Mouse (Mus musculus): ENCODE results near the gene Sec24a. TPM values are rescaled to one million over a fixed set of nuclear protein-coding genes. Genes with fewer than 3 reads are reported as not detected.
"Not testable (repeated sequence)": the region's sequence is repeated elsewhere in the genome, so short reads cannot be mapped to it uniquely, and the experiment has no call there.

The Sec24a gene
- polyA plus RNA-seq, 1 experiment from 2014 or later, result 11.4 TPM

- DNase-seq (ENCODE audit: low spot score), result no peak
- no peaks in the 10 kb centered on the region for H3K27me3 ChIP-seq (ENCODE audit: control insufficient read depth, insufficient read depth, low read length)
- H3K9ac ChIP-seq (ENCODE audit: low read length), result no peak overlapping the region
- no peak overlapping the region for H3K4me3 ChIP-seq (ENCODE audit: low read depth, low read length)
- WGBS, result 73% methylated on average over 8 of the region's 8 CpGs
- no peaks in the 10 kb centered on the region for H3K36me3 ChIP-seq (ENCODE audit: control insufficient read depth, insufficient read depth, low read length)
- H3K9me3 ChIP-seq (ENCODE audit: control insufficient read depth, low read length), result no peaks in the 10 kb centered on the region
- H3K4me2 ChIP-seq (ENCODE audit: low read depth, severe bottlenecking), result no peak overlapping the region
- H3K27ac ChIP-seq (replicated peaks; ENCODE audit: low read depth, low read length), result no peak overlapping the region
- H3K4me1 ChIP-seq (ENCODE audit: control insufficient read depth, insufficient read depth, low read length), result peaks cover 5% of the 10 kb centered on the region; the same call in 1 of the 2 replicates
- ATAC-seq (ENCODE audit: insufficient number of reproducible peaks, low FRiP score, low TSS enrichment, low read depth), result no peak
These were observed 4.3 kb upstream of the Sec24a start for GRCm38 (mm10) chr11:51767579-51768220.

- no peak for ATAC-seq (ENCODE audit: insufficient number of reproducible peaks, low FRiP score, low TSS enrichment, low read depth)
- H3K9ac ChIP-seq (ENCODE audit: low read length), result no peak overlapping the region
- H3K4me2 ChIP-seq (ENCODE audit: low read depth, severe bottlenecking), result no peak overlapping the region; the same call in 1 of the 2 replicates
- H3K4me3 ChIP-seq (ENCODE audit: low read depth, low read length), result peak overlapping the region; percentile 5; the same call in 1 of the 2 replicates
- H3K4me1 ChIP-seq (ENCODE audit: control insufficient read depth, insufficient read depth, low read length), result peaks cover 5% of the 10 kb centered on the region; the same call in 1 of the 2 replicates
- WGBS, result 88% methylated on average over 4 of the region's 4 CpGs
- H3K36me3 ChIP-seq (ENCODE audit: control insufficient read depth, insufficient read depth, low read length), result no peaks in the 10 kb centered on the region
- no peaks in the 10 kb centered on the region for H3K9me3 ChIP-seq (ENCODE audit: control insufficient read depth, low read length)
- no peaks in the 10 kb centered on the region for H3K27me3 ChIP-seq (ENCODE audit: control insufficient read depth, insufficient read depth, low read length)
- H3K27ac ChIP-seq (replicated peaks; ENCODE audit: low read depth, low read length), result no peak overlapping the region
- DNase-seq (ENCODE audit: low spot score), result no peak
These were observed 1.4 kb upstream of the Sec24a start for GRCm38 (mm10) chr11:51764816-51765215.

- no peak for ATAC-seq (ENCODE audit: insufficient number of reproducible peaks, low FRiP score, low TSS enrichment, low read depth)
- Histone ChIP-seq H3K9ac (ENCODE audit: low read length) (peak overlapping the region; percentile 82), H3K9me3 (ENCODE audit: control insufficient read depth, low read length) (no peaks in the 10 kb centered on the region), H3K27me3 (ENCODE audit: control insufficient read depth, insufficient read depth, low read length) (no peaks in the 10 kb centered on the region), H3K4me2 (ENCODE audit: low read depth, severe bottlenecking) (peak overlapping the region; percentile 82), H3K4me1 (ENCODE audit: control insufficient read depth, insufficient read depth, low read length) (peaks cover 5% of the 10 kb centered on the region; the same call in 1 of the 2 replicates), H3K4me3 (ENCODE audit: low read depth, low read length) (peak overlapping the region; percentile 98), H3K27ac (replicated peaks; ENCODE audit: low read depth, low read length) (no peak overlapping the region), H3K36me3 (ENCODE audit: control insufficient read depth, insufficient read depth, low read length) (no peaks in the 10 kb centered on the region)
- DNase-seq (ENCODE audit: low spot score), result no peak
- 8% methylated on average over 13 of the region's 13 CpGs for WGBS
These were observed 521 bp upstream of the Sec24a start for GRCm38 (mm10) chr11:51763955-51764354.

DNA sequence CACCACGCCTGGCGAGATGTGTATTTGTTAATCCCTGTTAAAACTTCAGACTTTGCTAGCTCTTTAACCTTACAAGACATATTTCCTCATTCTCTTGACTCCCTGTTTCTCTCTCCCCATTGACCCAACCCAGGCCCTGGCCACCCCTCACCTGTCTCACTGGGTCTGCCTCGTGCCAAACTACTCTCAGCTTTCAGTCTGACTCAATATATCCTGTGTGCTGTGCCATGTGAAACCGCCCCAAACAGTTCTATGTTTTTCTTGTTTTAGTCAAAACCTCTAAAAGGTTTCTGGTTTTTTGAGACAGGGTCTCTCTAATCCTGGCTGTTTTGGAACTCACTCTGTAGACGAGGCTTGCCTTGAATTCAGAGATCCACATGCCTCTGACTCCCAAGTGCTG, 2.2 kb downstream of the Sec24a start:
- no peaks in the 10 kb centered on the region for H3K27me3 ChIP-seq (ENCODE audit: control insufficient read depth, insufficient read depth, low read length)
- no peak for DNase-seq (ENCODE audit: low spot score)
- H3K9me3 ChIP-seq (ENCODE audit: control insufficient read depth, low read length), result no peaks in the 10 kb centered on the region
- 74% methylated on average over 5 of the region's 5 CpGs for WGBS
- no peak overlapping the region for H3K27ac ChIP-seq (replicated peaks; ENCODE audit: low read depth, low read length)
- H3K4me1 ChIP-seq (ENCODE audit: control insufficient read depth, insufficient read depth, low read length), result peaks cover 5% of the 10 kb centered on the region; the same call in 1 of the 2 replicates
- no peak overlapping the region for H3K4me3 ChIP-seq (ENCODE audit: low read depth, low read length)
- H3K9ac ChIP-seq (ENCODE audit: low read length), result no peak overlapping the region
- no peak for ATAC-seq (ENCODE audit: insufficient number of reproducible peaks, low FRiP score, low TSS enrichment, low read depth)
- H3K36me3 ChIP-seq (ENCODE audit: control insufficient read depth, insufficient read depth, low read length), result no peaks in the 10 kb centered on the region
- H3K4me2 ChIP-seq (ENCODE audit: low read depth, severe bottlenecking), result no peak overlapping the region

DNA sequence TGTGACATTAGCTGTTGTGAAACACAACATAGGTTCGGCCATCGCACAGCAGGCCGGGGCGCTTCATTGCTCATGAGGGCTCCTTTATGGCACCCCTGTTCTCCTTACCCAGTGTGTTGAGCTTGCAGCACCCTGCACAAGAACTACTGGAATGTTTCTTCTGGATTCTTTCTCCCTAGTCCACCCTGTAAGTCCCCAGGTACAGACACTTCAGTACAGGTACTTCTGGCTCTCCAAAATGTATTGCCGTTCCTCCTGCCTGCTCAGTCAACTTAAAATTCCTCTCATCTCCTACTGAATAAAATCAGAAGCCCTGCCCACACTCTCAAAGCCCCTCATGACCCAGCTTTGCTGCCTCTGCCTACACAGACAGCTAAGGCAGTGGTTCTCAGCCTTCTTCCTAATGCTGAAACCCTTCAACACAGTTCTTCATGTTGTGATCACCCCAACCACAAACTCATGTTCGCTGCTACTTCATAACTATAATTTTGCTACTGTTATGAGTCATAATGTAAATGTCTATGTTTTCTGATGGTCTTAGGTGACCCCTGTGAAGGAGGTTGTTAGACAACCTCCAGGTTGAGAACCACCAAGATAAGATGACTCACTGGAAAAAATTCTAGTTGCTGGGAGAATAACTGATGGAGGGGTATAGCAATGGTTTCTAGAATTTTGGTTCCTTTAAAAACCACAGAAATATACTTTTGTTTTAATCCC, 3.3 kb downstream of the Sec24a start:
- Histone ChIP-seq H3K9me3 (ENCODE audit: control insufficient read depth, low read length) (no peaks in the 10 kb centered on the region), H3K4me3 (ENCODE audit: low read depth, low read length) (no peak overlapping the region), H3K27me3 (ENCODE audit: control insufficient read depth, insufficient read depth, low read length) (no peaks in the 10 kb centered on the region), H3K36me3 (ENCODE audit: control insufficient read depth, insufficient read depth, low read length) (no peaks in the 10 kb centered on the region), H3K9ac (ENCODE audit: low read length) (no peak overlapping the region), H3K4me1 (ENCODE audit: control insufficient read depth, insufficient read depth, low read length) (peaks cover 8% of the 10 kb centered on the region), H3K4me2 (ENCODE audit: low read depth, severe bottlenecking) (no peak overlapping the region), H3K27ac (replicated peaks; ENCODE audit: low read depth, low read length) (no peak overlapping the region)
- ATAC-seq (ENCODE audit: insufficient number of reproducible peaks, low FRiP score, low TSS enrichment, low read depth) (no peak), DNase-seq (ENCODE audit: low spot score) (no peak)
- 89% methylated on average over 6 of the region's 6 CpGs for WGBS

GRCm38 (mm10) chr11:51759251-51759650, 4.2 kb downstream of the Sec24a start:
- peaks cover 3% of the 10 kb centered on the region for H3K4me1 ChIP-seq (ENCODE audit: control insufficient read depth, insufficient read depth, low read length)
- H3K4me2 ChIP-seq (ENCODE audit: low read depth, severe bottlenecking), result no peak overlapping the region
- ATAC-seq (ENCODE audit: insufficient number of reproducible peaks, low FRiP score, low TSS enrichment, low read depth) (no peak), DNase-seq (ENCODE audit: low spot score) (no peak)
- no peaks in the 10 kb centered on the region for H3K36me3 ChIP-seq (ENCODE audit: control insufficient read depth, insufficient read depth, low read length)
- H3K9me3 ChIP-seq (ENCODE audit: control insufficient read depth, low read length), result no peaks in the 10 kb centered on the region
- 86% methylated on average over 2 of the region's 2 CpGs for WGBS
- no peak overlapping the region for H3K27ac ChIP-seq (replicated peaks; ENCODE audit: low read depth, low read length)
- no peak overlapping the region for H3K4me3 ChIP-seq (ENCODE audit: low read depth, low read length)
- no peak overlapping the region for H3K9ac ChIP-seq (ENCODE audit: low read length)
- H3K27me3 ChIP-seq (ENCODE audit: control insufficient read depth, insufficient read depth, low read length), result no peaks in the 10 kb centered on the region

DNA sequence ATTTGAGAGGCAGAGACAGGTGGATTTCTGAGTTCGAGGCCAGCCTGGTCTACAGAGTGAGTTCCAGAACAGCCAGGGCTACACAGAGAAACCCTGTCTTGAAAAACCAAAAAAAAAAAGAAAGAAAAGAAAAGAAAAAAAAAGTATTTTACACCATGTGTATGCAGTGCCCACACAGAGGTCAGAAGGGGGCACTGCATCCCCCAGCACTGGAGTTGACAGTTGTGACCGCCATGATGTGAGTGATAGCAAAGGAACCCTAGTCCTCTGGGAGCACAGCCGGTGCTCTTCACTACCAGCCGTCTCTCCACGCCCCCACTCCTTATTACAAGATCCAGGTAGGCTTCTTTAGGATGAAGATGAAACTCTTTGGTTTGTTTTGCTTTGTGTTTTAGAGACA, 5.2 kb downstream of the Sec24a start:
- not testable (repeated sequence) for H3K4me1 ChIP-seq (ENCODE audit: control insufficient read depth, insufficient read depth, low read length); H3K36me3 ChIP-seq (ENCODE audit: control insufficient read depth, insufficient read depth, low read length); H3K27me3 ChIP-seq (ENCODE audit: control insufficient read depth, insufficient read depth, low read length); H3K9me3 ChIP-seq (ENCODE audit: control insufficient read depth, low read length); H3K4me2 ChIP-seq (ENCODE audit: low read depth, severe bottlenecking); ATAC-seq (ENCODE audit: insufficient number of reproducible peaks, low FRiP score, low TSS enrichment, low read depth); H3K27ac ChIP-seq (replicated peaks; ENCODE audit: low read depth, low read length); DNase-seq (ENCODE audit: low spot score); H3K9ac ChIP-seq (ENCODE audit: low read length); H3K4me3 ChIP-seq (ENCODE audit: low read depth, low read length)
- WGBS, result 92% methylated on average over 5 of the region's 5 CpGs

- no peak overlapping the region for H3K4me2 ChIP-seq (ENCODE audit: low read depth, severe bottlenecking)
- no peaks in the 10 kb centered on the region for H3K9me3 ChIP-seq (ENCODE audit: control insufficient read depth, low read length)
- H3K9ac ChIP-seq (ENCODE audit: low read length), result no peak overlapping the region
- WGBS, result 95% methylated on average over 5 of the region's 5 CpGs
- H3K27ac ChIP-seq (replicated peaks; ENCODE audit: low read depth, low read length), result no peak overlapping the region
- H3K4me1 ChIP-seq (ENCODE audit: control insufficient read depth, insufficient read depth, low read length), result peaks cover 3% of the 10 kb centered on the region; the same call in 1 of the 2 replicates
- H3K27me3 ChIP-seq (ENCODE audit: control insufficient read depth, insufficient read depth, low read length), result no peaks in the 10 kb centered on the region
- no peak for DNase-seq (ENCODE audit: low spot score)
- H3K4me3 ChIP-seq (ENCODE audit: low read depth, low read length), result no peak overlapping the region
- no peak for ATAC-seq (ENCODE audit: insufficient number of reproducible peaks, low FRiP score, low TSS enrichment, low read depth)
- H3K36me3 ChIP-seq (ENCODE audit: control insufficient read depth, insufficient read depth, low read length), result no peaks in the 10 kb centered on the region; the same call in 1 of the 2 replicates
These were observed 5.8 kb downstream of the Sec24a start for GRCm38 (mm10) chr11:51757625-51758024.

All from limb, embryonic 11.5 days (tissue).